Mouse (Mus musculus) mature B cell (primary cell): ENCODE results near the gene Nop2.

ENCODE experiments used
- in situ Hi-C: fragments of 300-500 bp; cut with MboI; formaldehyde crosslinking; loops from 2 replicates; pipeline ENCODE4 v1.14.3; 2019

Nop2 gene

DNA sequence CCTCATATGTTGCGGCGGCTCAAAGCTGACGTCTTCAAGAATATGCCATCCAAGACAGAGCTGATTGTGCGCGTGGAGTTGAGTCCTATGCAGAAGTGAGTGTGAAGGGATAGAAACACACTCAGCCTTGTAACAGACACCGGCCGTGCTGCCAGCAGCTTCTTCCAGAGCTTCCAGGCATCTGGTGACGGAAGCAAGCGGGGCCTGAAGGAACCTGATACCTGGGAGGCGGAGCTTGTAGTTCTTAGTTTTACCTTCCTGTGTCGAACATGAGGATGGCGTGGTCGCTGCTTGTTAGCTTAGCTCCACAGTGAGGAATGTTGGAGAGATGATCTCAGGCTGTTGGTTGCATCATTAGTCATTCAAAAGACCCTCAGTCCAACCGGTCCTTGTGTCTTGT, 22.3 kb upstream of the Nop2 start:
- in situ Hi-C loops = no loop called here

DNA sequence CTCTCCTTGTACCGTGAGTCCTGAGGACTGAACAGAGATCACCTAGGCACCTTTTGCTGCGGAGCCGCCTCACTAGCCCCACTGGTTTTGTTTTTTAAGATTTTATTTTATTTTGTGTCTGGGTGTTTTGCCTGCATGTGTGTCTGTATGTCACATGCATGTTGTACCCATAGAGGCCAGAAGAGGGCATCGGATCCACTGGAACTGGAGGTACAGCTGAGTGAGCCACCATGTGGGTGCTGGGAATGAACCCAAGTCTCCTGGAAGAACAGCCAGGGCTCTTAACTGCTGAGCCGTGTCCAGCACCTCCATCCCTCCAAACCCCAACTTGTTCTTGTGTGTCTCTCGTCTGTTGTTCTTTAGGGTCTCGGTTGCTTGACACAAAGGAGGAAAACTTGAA, 20.8 kb upstream of the Nop2 start:
- in situ Hi-C loops = no loop called here

DNA sequence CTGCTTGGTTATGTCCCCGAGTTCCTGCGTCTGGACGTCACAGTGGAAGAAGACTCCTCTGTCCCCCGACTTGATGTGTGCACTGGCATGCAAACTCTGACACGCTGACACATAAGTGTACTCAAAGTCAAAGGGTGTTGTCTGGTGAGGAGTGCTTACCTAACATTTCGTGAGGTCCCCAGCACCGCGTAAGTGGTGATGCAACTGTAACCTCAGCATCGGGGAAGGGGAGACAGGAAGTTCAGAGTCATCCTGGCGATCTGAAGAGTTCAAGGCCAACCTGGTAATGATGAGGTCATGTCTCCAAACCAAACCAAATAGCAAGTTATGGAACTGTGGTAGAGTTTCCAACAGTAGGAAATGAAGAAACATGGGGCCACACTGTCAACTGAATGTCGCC, 19.2 kb upstream of the Nop2 start:
- in situ Hi-C loops = no loop called here

DNA sequence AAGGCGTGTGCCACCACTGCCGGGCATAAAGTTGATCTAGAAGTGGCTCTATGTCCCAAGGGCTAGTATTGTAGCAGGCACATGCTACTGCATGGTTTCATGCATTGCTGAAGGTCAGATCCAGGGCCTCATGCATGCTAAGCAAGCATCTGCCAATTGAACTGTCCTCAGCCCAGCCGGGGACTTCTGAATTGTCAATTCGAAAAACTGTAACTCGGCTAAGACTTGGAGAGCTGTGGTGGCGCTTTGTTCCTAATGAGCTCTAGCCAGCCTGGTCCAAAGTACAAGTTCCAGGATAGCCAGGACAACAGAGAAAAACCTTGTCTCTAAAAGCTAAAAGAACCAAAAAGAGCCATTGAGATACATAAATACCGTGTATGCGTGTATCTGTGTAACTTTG, 12.3 kb upstream of the Nop2 start:
- in situ Hi-C loops = no loop called here

DNA sequence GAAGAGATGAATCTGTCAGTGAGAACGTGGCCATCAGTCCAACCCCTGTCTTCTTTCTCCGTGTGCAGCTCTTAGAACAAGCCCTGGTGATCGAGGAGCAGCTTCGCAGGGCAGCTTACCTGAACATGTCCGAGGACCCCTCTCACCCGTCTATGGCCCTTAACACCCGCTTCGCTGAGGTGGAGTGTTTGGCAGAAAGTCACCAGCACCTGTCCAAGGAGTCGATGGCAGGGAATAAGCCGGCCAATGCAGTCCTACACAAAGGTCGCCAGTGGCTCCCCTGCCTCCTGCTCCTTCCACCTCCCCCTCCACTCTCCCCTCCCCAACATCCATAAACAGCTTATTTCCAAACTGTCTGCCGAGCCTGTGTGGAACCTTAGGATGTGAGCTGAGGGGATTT, 3.0 kb upstream of the Nop2 start:
- in situ Hi-C loops = no loop called here

DNA sequence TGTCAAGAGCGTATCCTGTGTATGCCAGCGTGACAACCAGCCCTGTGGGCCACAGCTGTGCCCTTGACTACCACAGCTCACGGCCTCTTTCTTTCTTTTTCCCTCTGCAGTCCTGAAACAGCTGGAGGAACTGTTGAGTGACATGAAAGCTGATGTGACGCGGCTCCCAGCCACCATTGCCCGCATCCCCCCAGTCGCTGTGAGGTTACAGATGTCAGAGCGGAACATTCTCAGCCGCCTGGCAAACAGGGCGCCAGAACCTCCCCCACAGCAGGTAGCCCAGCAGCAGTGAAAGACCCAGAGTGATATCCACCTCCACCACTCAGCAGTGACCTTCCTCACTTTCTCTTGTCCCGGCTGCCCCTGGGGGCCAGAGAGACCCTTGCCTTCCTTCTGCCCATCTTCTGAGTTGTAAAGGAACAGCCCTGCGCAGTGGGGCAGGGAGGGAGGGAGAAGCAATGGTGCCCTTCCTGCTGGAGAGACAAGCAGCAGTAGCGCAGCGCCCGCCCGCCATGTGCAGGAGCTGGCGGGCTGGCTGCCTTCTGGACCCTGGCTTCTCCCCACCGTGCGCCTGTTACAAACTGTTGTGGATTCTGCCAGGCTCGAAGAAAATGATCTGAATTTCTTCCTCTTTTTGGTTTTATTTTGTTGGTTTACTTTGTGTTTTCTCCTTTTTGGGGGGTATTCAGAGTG, 1.9 kb upstream of the Nop2 start:
- in situ Hi-C loops = no loop called here

DNA sequence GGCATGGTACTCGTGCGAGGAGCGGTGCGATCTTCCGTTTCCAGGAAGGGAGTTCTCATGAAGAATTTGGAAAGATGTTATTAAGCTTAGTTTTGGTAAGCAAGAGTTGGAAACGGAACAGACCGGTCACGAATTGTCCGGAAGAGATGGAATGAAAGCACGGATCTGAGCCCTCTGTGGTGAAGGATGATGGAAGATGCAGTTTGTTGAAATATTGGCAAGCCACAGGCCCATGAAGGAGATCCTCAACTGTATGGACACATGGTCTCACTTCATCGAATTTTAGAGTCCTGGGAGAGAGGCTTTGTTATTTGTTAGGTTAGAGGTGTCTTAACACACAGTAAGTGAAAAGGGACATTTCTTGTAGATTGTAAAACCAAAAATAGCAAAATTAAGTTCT, 761 bp downstream of the Nop2 start:
- in situ Hi-C loops = no loop called here

DNA sequence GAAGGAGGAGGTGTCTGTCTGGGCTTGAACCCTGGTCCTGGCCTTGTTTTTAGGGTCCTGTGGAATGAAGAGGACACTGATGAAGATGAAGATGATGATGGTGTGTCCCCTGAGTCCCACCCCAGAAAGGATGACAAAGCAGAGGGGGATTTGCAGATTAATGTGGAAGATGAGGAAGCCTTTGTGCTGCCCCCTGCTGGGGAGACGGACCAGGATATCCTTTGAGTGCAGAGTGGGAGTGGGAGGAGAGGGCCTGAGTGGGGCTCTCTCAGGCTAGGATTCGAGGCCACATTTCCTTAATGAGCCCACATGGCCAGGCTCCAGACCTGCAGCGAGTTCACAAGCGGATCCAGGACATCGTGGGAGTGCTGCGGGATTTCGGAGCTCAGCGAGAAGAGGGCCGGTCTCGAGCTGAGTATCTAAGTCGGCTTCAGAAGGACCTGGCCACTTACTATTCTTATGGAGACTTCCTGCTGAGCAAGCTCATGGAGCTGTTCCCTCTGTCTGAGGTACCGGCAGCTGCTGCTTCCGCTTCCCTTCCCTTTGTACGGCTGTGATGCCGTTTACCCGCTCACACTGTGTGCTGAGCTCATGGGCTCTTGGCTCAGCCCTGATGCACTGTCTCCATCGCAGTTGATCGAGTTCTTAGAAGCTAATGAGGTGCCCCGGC, 5.4 kb downstream of the Nop2 start:
- in situ Hi-C loops = no loop called here

DNA sequence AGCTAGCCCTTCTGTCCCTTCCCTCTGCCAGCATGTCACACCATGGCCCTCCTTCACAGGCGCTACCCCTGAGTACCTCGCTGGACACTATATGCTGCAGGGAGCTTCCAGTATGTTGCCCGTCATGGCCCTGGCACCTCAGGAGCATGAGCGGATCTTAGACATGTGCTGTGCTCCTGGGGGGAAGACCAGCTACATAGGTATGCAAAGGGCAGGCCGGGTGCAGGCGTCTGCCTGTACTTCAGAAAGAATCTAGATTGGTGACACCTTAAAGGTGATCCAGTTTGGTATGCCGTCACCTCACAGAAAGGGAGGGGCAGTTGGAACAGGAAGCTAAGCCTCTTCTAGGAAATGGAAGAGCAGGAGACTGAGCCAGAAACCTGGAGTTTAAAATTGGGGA, 8.0 kb downstream of the Nop2 start:
- in situ Hi-C loops = no loop called here

DNA sequence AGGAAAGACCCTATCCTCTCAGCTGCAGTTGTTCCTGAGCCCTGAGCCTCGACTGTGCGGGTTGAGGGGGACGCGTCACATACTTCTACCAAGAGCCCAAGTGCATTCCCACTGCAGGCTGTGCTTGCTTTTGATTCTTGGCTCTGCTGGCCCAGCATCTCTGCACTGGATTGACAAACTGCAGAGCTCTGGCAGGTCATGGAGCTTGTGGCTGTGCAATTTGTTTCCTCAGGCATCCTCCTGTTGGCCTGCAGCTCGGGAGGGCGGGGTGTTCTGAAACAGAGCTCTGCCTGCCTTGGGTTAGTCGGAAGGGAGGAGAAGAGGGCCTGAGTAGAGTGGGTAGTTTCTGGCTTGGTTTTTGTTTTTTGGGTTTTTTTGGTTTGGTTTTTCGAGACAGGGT, 10.7 kb downstream of the Nop2 start:
- in situ Hi-C loops = no loop called here

DNA sequence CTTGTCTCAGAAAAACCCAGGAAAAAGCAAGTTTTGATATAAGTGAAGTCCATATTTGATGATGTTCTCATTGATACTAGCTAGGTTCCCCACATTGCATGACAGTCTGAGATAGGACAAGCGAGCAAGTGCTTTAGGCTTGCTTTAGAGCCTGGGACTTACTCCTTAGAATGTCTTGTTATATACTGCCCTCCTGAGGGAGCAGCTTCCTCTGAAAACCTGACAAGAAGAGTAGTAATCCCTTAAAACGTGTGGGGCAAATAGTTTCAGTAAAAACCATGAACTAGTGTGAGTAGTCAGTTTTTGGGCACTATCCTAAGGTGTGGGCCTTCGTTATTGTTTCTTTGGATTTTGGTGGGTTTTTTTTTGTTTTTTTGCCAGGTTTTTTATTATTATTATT, 11.4 kb downstream of the Nop2 start:
- in situ Hi-C loops = no loop called here

DNA sequence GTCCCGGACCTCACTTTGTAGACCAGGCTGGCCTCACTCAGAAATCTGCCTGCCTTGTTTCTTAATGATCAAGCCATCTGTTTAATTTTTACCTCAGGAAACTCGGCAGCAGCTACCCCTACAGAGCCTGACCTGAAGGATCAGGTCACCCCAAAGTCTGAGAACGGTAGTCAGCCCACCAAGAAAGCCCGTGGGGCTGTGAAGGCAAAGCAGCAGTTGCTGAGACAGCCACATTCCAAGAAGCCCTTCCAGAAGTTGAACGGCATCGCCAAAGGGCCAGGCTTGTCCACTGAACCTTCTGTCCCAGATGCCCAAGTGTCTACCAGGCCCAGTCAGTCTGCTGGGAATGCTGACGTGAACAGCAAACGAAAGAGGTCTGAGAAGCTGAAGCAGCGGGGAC, 12.2 kb downstream of the Nop2 start:
- in situ Hi-C loops = no loop called here

DNA sequence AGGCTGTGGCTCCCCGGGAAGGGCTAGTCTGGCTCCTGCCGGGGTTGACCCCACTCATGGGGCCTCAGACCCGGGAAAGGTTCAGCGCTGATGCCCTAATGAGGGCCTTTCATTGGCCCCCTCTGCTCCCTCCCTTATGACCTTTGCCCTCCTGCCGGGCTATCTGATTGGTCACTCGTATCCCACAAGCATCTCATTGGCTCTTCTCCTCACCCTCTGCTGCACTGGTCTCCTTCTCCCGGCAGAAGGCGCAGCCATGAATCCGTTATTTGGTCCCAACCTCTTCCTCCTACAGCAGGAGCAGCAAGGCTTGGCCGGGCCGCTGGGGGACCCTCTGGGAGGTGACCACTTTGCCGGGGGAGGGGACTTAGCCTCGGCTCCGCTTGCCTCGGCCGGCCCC, 13.3 kb downstream of the Nop2 start, which contains the start of gene Iffo1:
TSS of gene Iffo1 (plus strand) at position 241 of the 400 bp plus-strand sequence.
- in situ Hi-C loops = no loop called here

DNA sequence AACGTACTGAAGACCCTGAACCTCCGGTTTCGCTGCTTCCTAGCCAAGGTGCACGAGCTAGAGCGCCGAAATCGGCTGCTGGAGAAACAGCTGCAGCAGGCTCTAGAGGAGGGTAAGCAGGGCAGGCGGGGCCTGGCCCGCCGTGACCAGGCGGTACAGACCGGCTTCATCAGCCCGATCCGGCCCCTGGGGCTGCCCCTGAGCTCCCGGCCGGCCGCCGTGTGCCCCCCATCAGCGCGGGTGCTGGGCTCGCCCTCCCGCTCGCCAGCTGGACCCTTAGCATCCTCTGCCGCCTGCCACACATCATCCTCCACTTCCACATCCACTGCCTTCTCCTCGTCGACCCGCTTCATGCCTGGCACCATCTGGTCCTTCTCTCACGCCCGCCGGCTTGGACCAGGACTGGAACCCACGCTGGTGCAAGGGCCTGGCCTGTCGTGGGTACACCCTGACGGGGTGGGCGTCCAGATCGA, 13.8 kb downstream of the Nop2 start:
- in situ Hi-C loops = no loop called here

DNA sequence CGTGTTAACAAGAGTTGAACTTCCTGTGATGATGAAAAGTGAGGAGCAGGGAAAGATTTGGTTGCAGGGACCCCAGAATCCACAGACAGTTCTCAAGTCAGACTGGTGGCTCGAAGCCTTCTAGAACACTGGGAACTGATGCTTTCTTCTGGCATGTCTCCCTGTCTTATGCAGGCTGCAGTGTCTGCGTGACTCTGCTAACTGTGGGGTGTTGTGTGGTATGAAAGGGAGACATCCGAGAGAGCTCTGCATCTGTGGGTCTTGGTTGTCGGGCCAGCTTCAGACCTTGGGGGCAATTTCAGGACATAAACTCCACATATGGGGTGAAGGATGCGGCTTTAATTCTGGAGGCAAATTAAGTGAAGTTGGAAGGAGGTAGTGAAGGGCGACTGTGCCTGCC, 14.4 kb downstream of the Nop2 start:
- in situ Hi-C loops = no loop called here

DNA sequence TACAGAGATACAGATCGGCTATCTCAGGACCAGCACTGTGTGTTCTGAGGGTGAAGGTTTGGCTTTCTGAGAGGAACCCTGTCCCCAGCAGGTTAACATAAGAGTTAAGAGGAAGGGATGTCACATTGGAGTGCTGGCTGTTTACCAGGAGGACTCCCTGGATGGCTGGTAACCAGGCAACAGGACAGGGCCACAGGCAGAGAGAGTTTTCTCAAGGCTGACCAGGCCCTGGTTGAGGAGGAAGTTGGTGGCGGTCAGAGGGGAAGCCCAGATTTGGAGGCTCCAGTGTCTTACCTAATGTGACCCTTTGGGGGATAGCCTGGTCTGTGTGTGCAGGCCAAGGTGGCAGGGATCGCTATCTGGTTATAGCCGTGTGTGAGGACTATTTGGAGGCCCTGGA, 15.1 kb downstream of the Nop2 start:
- in situ Hi-C loops = no loop called here

DNA sequence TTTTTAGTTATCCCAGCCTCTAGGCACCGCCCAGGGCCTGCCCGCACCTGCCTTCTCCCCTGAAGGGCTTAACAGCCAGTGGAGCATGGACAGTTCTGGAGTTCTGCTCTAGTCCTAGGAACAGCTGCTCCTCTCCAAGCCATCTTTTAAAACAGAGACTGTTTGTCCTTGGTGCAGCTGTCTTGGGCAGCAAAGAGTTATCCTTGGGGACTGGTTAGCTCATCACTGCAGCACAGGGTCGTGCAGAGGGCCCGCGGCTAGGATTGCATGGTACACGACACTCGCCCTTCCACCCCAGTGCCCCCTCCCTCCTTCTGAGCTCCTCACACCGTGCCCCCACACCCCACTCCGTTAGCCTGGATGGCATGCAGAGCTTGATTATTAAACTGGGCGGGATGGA, 15.6 kb downstream of the Nop2 start:
- in situ Hi-C loops = no loop called here

DNA sequence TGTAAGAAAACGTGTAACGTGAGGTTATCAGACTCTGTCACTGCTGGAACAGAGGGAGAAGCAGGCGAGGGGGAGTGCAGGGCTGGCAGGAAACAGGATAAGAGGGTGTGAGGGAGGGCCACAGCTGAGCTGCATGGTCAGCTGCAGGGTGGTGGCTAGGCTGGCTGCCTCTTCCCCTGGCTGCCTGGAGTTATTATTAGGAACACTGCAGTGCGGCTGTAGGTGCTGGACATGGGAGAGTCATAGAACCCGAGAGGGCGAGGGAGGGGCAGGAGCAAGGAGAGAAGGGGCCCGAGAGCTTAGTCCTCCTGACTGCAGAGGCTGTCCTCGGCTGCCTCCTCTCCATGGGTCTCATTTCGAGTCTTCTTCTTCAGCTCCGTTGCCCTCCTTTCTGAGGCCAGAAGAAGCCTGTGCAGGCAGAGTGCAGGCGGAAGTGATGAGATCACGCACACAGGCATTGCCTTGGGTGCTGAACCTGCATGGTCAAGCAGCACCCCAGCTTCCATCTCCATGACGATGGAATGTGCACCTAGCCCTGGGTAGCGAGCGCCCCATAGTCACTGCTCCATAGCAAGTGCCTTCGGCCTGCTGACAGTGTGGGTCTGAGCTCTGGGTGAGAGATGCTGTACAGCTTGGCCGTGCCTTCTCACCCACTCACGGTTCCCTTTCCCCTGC, 16.7 kb downstream of the Nop2 start:
- in situ Hi-C loops = no loop called here

DNA sequence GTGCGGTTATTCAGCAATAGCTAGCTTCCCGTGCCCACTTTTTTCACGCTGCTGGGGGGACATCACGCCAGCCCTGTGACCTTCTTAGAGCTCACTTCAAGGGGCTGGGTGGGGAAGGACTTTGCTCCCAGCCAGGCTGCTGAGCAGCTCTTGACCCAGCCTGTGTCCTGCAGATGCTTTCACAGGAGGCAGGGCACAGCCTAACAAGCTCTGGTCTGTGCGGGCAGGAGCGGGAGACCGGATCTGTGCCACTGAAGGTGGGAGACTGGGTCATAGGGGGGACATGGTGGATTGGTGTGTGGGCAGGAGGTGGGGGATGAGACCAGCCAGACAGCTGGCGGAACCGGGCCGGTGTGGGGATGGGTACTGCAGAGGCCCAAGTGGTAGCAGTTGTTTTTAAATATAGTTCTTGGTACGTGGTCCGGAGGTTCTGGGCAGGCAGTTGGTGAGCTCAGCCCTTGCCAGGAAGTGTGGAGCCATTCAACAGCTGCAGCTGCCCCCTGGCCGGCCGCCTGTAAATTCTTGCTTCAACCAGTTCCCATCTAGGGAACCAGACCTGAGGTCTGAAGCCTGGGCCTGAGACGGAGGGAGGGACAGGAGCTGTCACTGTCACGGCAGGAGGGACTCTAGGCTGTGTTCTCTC, 17.3 kb downstream of the Nop2 start:
- in situ Hi-C loops = no loop called here

DNA sequence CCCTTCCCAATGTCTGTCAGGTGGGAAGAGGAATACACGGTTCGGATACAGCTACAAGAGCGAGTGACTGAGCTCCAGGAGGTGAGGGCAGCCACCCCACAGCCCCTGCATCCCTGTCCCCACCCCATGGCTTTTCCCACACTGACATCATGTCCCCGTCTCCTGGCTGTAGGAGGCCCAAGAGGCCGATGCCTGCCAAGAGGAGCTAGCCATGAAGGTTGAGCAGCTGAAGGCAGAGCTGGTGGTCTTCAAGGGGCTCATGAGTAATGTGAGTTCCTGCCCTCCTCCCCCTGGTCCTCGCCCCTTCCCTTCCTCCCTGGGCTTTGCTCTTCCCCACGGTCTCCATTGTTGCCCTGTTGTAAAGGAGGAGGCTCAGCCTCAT, 17.9 kb downstream of the Nop2 start:
- in situ Hi-C loops = no loop called here

DNA sequence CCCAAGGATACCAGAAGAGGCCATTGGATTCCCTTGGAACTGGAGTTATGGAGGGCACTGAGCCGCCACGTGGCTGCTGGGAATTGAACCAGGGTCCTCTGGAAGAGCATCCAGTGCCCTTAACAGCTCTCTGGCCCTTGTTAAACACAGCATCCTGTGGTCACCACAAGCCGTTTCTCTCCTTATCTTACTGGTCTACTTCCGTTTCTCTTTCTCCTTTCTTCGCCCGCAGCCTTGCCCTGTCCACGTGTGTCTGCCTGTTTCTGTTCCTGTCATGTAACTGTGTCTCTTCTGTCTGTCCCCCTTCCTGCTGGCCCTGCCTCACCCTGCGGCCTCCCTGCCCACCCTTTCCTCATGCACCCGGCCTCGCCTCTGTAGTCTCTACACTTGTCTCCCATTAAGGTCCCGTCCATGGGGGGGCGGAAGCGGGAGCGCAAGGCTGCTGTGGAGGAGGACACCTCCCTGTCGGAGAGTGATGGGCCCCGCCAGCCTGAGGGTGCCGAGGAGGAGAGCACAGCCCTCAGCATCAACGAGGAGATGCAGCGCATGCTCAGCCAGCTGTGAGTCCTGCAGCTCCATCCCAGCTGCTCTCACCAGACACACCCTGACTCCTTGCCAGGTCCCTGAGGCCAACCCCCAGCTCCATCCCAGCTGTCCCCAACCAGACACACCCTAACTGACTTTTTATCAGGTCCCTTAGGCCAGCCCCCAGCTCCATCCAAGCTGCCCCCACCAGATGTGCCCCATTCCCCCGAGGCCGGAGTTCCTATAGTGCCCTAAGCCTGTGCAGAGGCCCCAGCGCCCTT, 20.7 kb downstream of the Nop2 start:
- in situ Hi-C loops = no loop called here

DNA sequence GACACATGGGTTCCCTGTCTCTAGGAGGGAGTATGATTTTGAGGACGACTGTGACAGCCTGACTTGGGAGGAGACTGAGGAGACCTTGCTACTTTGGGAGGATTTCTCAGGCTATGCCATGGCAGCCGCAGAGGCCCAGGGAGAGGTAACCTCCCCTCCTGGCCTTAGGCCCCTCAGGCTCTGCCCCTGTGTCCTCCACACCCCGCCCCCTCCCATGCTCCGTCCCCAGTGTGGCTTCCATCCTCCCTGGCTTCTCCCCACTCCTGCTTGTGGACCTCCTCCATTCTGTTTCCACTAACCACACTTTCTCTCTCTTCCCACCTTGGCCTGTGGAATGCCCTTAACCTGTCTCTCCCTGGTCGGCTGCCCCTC, 21.3 kb downstream of the Nop2 start:
- in situ Hi-C loops = no loop called here
